Mouse (Mus musculus) limb, embryonic 12.5 days (tissue): Measurements from ENCODE around the gene Pja2. TPM values are rescaled to one million over a fixed set of nuclear protein-coding genes. Genes with fewer than 3 reads are reported as not detected.
A peak's percentile ranks its signal among the peaks of the same experiment; 100 is the strongest.
"Not testable (repeated sequence)": the region's sequence is repeated elsewhere in the genome, so short reads cannot be mapped to it uniquely, and the experiment has no call there.

Source experiments
- ATAC-seq: fragments of 200-750 bp; cut with Nextera tagmentation; 2 replicates; pipeline ENCODE4 v1.8.0; 2017; ENCODE audit warnings: low read depth, moderate TSS enrichment; ENCODE audit not compliant: insufficient number of reproducible peaks, insufficient read depth, low FRiP score, low TSS enrichment
- H3K27ac ChIP-seq: fragments of 300-500 bp; sonication (generic); 2 replicates; pipeline ENCODE4 v1.5.1; 2016; ENCODE audit warnings: mild to moderate bottlenecking, moderate library complexity
- H3K27me3 ChIP-seq: fragments of 300-500 bp; sonication (generic); 2 replicates; pipeline ENCODE4 v1.6.1; 2016; ENCODE audit warnings: mild to moderate bottlenecking, moderate library complexity
- H3K36me3 ChIP-seq: fragments of 300-500 bp; sonication (generic); 2 replicates; pipeline ENCODE4 v1.6.1; 2016; ENCODE audit warnings: mild to moderate bottlenecking, moderate library complexity
- H3K4me1 ChIP-seq: fragments of 300-500 bp; sonication (generic); replicated peaks from 2 replicates; pipeline ENCODE4 v1.6.1; 2016
- H3K4me2 ChIP-seq: fragments of 300-500 bp; sonication (generic); 2 replicates; pipeline ENCODE4 v1.6.1; 2016; ENCODE audit warnings: mild to moderate bottlenecking, moderate library complexity
- H3K4me3 ChIP-seq: fragments of 300-500 bp; sonication (generic); replicated peaks from 2 replicates; pipeline ENCODE4 v1.5.1; 2016; ENCODE audit warnings: mild to moderate bottlenecking
- H3K9ac ChIP-seq: fragments of 300-500 bp; sonication (generic); replicated peaks from 2 replicates; pipeline ENCODE4 v1.6.1; 2016; ENCODE audit warnings: mild to moderate bottlenecking, moderate library complexity
- H3K9me3 ChIP-seq: fragments of 300-500 bp; sonication (generic); 2 replicates; pipeline ENCODE4 v1.6.1; 2016; ENCODE audit warnings: mild to moderate bottlenecking, moderate library complexity
- WGBS: fragments of 180-500 bp; shearing (Covaris S2); methylation state at CpG from one replicate; pipeline ENCODE4 v1.1.7; 2016; 5-methylcytosine and 5-hydroxymethylcytosine counted together
- polyA plus RNA-seq: library from polyadenylated mRNA; unstranded; fragments of >200 nt; fragmentation: Nextera tagmentation; extraction: Ambion mirVana; gene quantifications from 2 replicates; pipeline ENCODE4 v1.2.1, GENCODE M21; 2016

The Pja2 gene
- polyA plus RNA-seq, 1 experiment from 2014 or later, result 68.5 TPM

- H3K36me3 ChIP-seq, result peaks cover 64% of the 10 kb centered on the region
- H3K9me3 ChIP-seq, H3K4me2 ChIP-seq, H3K9ac ChIP-seq, H3K27me3 ChIP-seq, H3K27ac ChIP-seq, ATAC-seq, H3K4me1 ChIP-seq, H3K4me3 ChIP-seq: not testable (repeated sequence)
- WGBS, result 97% methylated on average over 3 of the region's 3 CpGs
These were observed 50.3 kb downstream of the Pja2 start for GRCm38 (mm10) chr17:64281368-64281767.

- no peaks in the 10 kb centered on the region for H3K9me3 ChIP-seq
- H3K27ac ChIP-seq, result peak overlapping the region; percentile 53
- ATAC-seq, result no peak
- H3K4me2 ChIP-seq, result no peak overlapping the region
- 0 out of 2 replicates have a peak, but pooled peaks cover 8% of the 10 kb centered on the region for H3K4me1 ChIP-seq
- H3K9ac ChIP-seq, result no peak overlapping the region
- H3K27me3 ChIP-seq, result no peaks in the 10 kb centered on the region
- 66% methylated on average over 9 of the region's 9 CpGs for WGBS
- H3K36me3 ChIP-seq, result peaks cover 33% of the 10 kb centered on the region
- no peak overlapping the region for H3K4me3 ChIP-seq
These were observed 54.0 kb downstream of the Pja2 start for GRCm38 (mm10) chr17:64277649-64278212.

- Histone ChIP-seq H3K36me3 (peaks cover 27% of the 10 kb centered on the region), H3K4me3 (no peak overlapping the region), H3K9me3 (no peaks in the 10 kb centered on the region), H3K4me2 (no peak overlapping the region), H3K4me1 (0 out of 2 replicates have a peak, but pooled peaks cover 8% of the 10 kb centered on the region), H3K27ac (no peak overlapping the region), H3K9ac (no peak overlapping the region), H3K27me3 (no peaks in the 10 kb centered on the region)
- WGBS, result 89% methylated on average over 5 of the region's 5 CpGs
- no peak for ATAC-seq
These were observed 55.0 kb downstream of the Pja2 start for GRCm38 (mm10) chr17:64276666-64277065.

GRCm38 (mm10) chr17:64275188-64275587, 56.5 kb downstream of the Pja2 start:
- Histone ChIP-seq H3K9ac (no peak overlapping the region), H3K27ac (no peak overlapping the region), H3K36me3 (peaks cover 21% of the 10 kb centered on the region; the same call in 1 of the 2 replicates), H3K27me3 (no peaks in the 10 kb centered on the region), H3K4me1 (0 out of 2 replicates have a peak, but pooled peaks cover 8% of the 10 kb centered on the region), H3K4me3 (no peak overlapping the region), H3K4me2 (no peak overlapping the region), H3K9me3 (no peaks in the 10 kb centered on the region)
- WGBS, result 80% methylated on average over 4 of the region's 4 CpGs
- ATAC-seq, result 0 out of 2 replicates have a peak, but pooled peaks have one; percentile 23

GRCm38 (mm10) chr17:64274341-64275105, 57.2 kb downstream of the Pja2 start:
- Histone ChIP-seq H3K4me2 (no peak overlapping the region), H3K9me3 (no peaks in the 10 kb centered on the region)
- WGBS, result 88% methylated on average over 10 of the region's 10 CpGs

GRCm38 (mm10) chr17:64260571-64260970, 71.1 kb downstream of the Pja2 start:
- WGBS, result 77% methylated on average over 1 of the region's 1 CpGs
- H3K36me3 ChIP-seq, result no peaks in the 10 kb centered on the region
- ATAC-seq, result no peak
- no peak overlapping the region for H3K4me3 ChIP-seq
- H3K27me3 ChIP-seq, result no peaks in the 10 kb centered on the region
- H3K9me3 ChIP-seq, result no peaks in the 10 kb centered on the region
- H3K27ac ChIP-seq, result no peak overlapping the region
- H3K4me1 ChIP-seq, result no peaks in the 10 kb centered on the region
- H3K9ac ChIP-seq, result no peak overlapping the region
- H3K4me2 ChIP-seq, result no peak overlapping the region

More at GRCm38 (mm10) chr17:64274341-64275105, 57.2 kb downstream of the Pja2 start:
- H3K36me3 ChIP-seq, result peaks cover 14% of the 10 kb centered on the region; the same call in 1 of the 2 replicates
- no peak for ATAC-seq
- 0 out of 2 replicates have a peak, but pooled peaks cover 8% of the 10 kb centered on the region for H3K4me1 ChIP-seq
- no peak overlapping the region for H3K4me3 ChIP-seq
- H3K27me3 ChIP-seq, result no peaks in the 10 kb centered on the region
- no peak overlapping the region for H3K27ac ChIP-seq
- no peak overlapping the region for H3K9ac ChIP-seq

GRCm38 (mm10) chr17:64248246-64248645, 83.5 kb downstream of the Pja2 start:
- H3K27me3 ChIP-seq, result no peaks in the 10 kb centered on the region
- no peak for ATAC-seq
- H3K4me1 ChIP-seq, result no peaks in the 10 kb centered on the region
- H3K9ac ChIP-seq, result no peak overlapping the region
- H3K4me2 ChIP-seq, result no peak overlapping the region
- H3K27ac ChIP-seq, result no peak overlapping the region
- 77% methylated on average over 3 of the region's 3 CpGs for WGBS
- H3K9me3 ChIP-seq, result no peaks in the 10 kb centered on the region
- no peak overlapping the region for H3K4me3 ChIP-seq
- no peaks in the 10 kb centered on the region for H3K36me3 ChIP-seq

- Histone ChIP-seq H3K9ac (no peak overlapping the region), H3K9me3 (no peaks in the 10 kb centered on the region), H3K27ac (no peak overlapping the region), H3K36me3 (no peaks in the 10 kb centered on the region), H3K4me3 (no peak overlapping the region), H3K4me1 (peaks cover 9% of the 10 kb centered on the region; the same call in 1 of the 2 replicates), H3K27me3 (no peaks in the 10 kb centered on the region), H3K4me2 (no peak overlapping the region)
- ATAC-seq, result no peak
- 49% methylated on average over 12 of the region's 12 CpGs for WGBS
These were observed 88.8 kb downstream of the Pja2 start for GRCm38 (mm10) chr17:64242898-64243297.

- Histone ChIP-seq H3K4me3 (no peak overlapping the region), H3K27ac (no peak overlapping the region), H3K36me3 (no peaks in the 10 kb centered on the region), H3K9me3 (no peaks in the 10 kb centered on the region), H3K27me3 (no peaks in the 10 kb centered on the region), H3K4me1 (peaks cover 9% of the 10 kb centered on the region; the same call in 1 of the 2 replicates), H3K9ac (no peak overlapping the region), H3K4me2 (no peak overlapping the region)
- no peak for ATAC-seq
- 42% methylated on average over 9 of the region's 9 CpGs for WGBS
These were observed 89.3 kb downstream of the Pja2 start for GRCm38 (mm10) chr17:64242310-64242859.

GRCm38 (mm10) chr17:64241544-64242292, 90.0 kb downstream of the Pja2 start:
- no peak overlapping the region for H3K27ac ChIP-seq
- no peaks in the 10 kb centered on the region for H3K36me3 ChIP-seq
- no peak overlapping the region for H3K9ac ChIP-seq
- H3K4me1 ChIP-seq, result peaks cover 9% of the 10 kb centered on the region; the same call in 1 of the 2 replicates
- no peaks in the 10 kb centered on the region for H3K27me3 ChIP-seq
- 77% methylated on average over 11 of the region's 11 CpGs for WGBS
- no peak for ATAC-seq
- no peak overlapping the region for H3K4me2 ChIP-seq
- no peak overlapping the region for H3K4me3 ChIP-seq
- H3K9me3 ChIP-seq, result no peaks in the 10 kb centered on the region

GRCm38 (mm10) chr17:64232134-64232533, 99.6 kb downstream of the Pja2 start:
- Histone ChIP-seq H3K27ac (no peak overlapping the region), H3K4me1 (no peaks in the 10 kb centered on the region), H3K9ac (no peak overlapping the region), H3K4me3 (no peak overlapping the region), H3K36me3 (no peaks in the 10 kb centered on the region), H3K9me3 (no peaks in the 10 kb centered on the region), H3K27me3 (no peaks in the 10 kb centered on the region), H3K4me2 (no peak overlapping the region)
- 90% methylated on average over 4 of the region's 4 CpGs for WGBS
- ATAC-seq, result no peak
